Mouse (Mus musculus) liver, postnatal 0 days (tissue): ENCODE data around the gene Pcp4l1. TPM values are rescaled to one million over a fixed set of nuclear protein-coding genes. Genes with fewer than 3 reads are reported as not detected.
A peak's percentile ranks its signal among the peaks of the same experiment; 100 is the strongest.
"Not testable (repeated sequence)": the region's sequence is repeated elsewhere in the genome, so short reads cannot be mapped to it uniquely, and the experiment has no call there.

Experiments
- ATAC-seq: fragments of 200-750 bp; cut with Nextera tagmentation; 2 replicates; pipeline ENCODE4 v1.8.0; 2017; ENCODE audit warnings: mild to moderate bottlenecking, moderate library complexity
- DNase-seq: peaks from one replicate; pipeline ENCODE4 v3.0.0-alpha.2; 2016
- H3K27ac ChIP-seq: fragments of 300-500 bp; sonication (generic); 2 replicates; pipeline ENCODE4 v1.5.1; 2014; ENCODE audit warnings: antibody characterized with exemption, moderate library complexity, mild to moderate bottlenecking, low read depth
- H3K27me3 ChIP-seq: fragments of 300-500 bp; sonication (generic); 2 replicates; pipeline ENCODE4 v1.6.1; 2014; ENCODE audit warnings: low read length, control low read depth, mixed read lengths; ENCODE audit not compliant: insufficient read depth
- H3K36me3 ChIP-seq: fragments of 300-500 bp; sonication (generic); replicated peaks from 2 replicates; pipeline ENCODE4 v1.6.1; 2014; ENCODE audit warnings: mild to moderate bottlenecking, control low read depth, low read length, moderate library complexity, mixed read lengths; ENCODE audit not compliant: insufficient read depth
- H3K4me1 ChIP-seq: fragments of 300-500 bp; sonication (generic); 2 replicates; pipeline ENCODE4 v1.6.1; 2014; ENCODE audit warnings: antibody characterized with exemption, mild to moderate bottlenecking, control low read depth; ENCODE audit not compliant: insufficient read depth
- H3K4me2 ChIP-seq: fragments of 300-500 bp; sonication (generic); 2 replicates; pipeline ENCODE4 v1.6.1; 2014; ENCODE audit warnings: low read depth, mild to moderate bottlenecking, low read length, moderate library complexity, mixed read lengths
- H3K4me3 ChIP-seq: fragments of 300-500 bp; sonication (generic); 2 replicates; pipeline ENCODE4 v1.5.1; 2014; ENCODE audit warnings: low read depth, low read length
- H3K9ac ChIP-seq: fragments of 300-500 bp; sonication (generic); replicated peaks from 2 replicates; pipeline ENCODE4 v1.6.1; 2014; ENCODE audit warnings: mild to moderate bottlenecking, moderate library complexity
- H3K9me3 ChIP-seq: fragments of 300-500 bp; sonication (generic); 2 replicates; pipeline ENCODE4 v1.6.1; 2016; ENCODE audit warnings: mild to moderate bottlenecking, control low read depth, low read length, mixed read lengths
- CTCF ChIP-seq: sonication (generic); IDR thresholded peaks from 2 replicates; pipeline ENCODE4 v1.5.1; 2016; ENCODE audit warnings: antibody characterized with exemption, low read depth
- EP300 ChIP-seq: IDR thresholded peaks from 2 replicates; pipeline ENCODE4 v1.6.1; 2016; ENCODE audit warnings: antibody characterized with exemption, low read depth, mild to moderate bottlenecking
- WGBS: fragments of 180-500 bp; shearing (Covaris S2); extraction: QIAGEN DNeasy Blood & Tissue Kit; methylation state at CpG from one replicate; pipeline ENCODE4 v1.1.7; 2014; ENCODE audit not compliant: insufficient replicate concordance; 5-methylcytosine and 5-hydroxymethylcytosine counted together
- polyA plus RNA-seq: library from polyadenylated mRNA; unstranded; fragments of >200 nt; fragmentation: Nextera tagmentation; extraction: Ambion mirVana; gene quantifications from 2 replicates; pipeline ENCODE4 v1.2.1, GENCODE M21; 2015

Gene Pcp4l1
- polyA plus RNA-seq, 1 experiment from 2014 or later = 8.2 TPM

GRCm38 (mm10) chr1:171159485-171159975 is 36.5 kb downstream of the Pcp4l1 start:
- H3K9ac ChIP-seq = peak overlapping the region; percentile 0; the same call in 1 of the 2 replicates
- H3K4me3 ChIP-seq = 0 out of 2 replicates have a peak overlapping the region, but pooled peaks have one; percentile 4
- H3K36me3 ChIP-seq = no peaks in the 10 kb centered on the region
- H3K9me3 ChIP-seq = no peaks in the 10 kb centered on the region
- no peaks in the 10 kb centered on the region for H3K27me3 ChIP-seq
- DNase-seq (peak; percentile 36), ATAC-seq (peak; percentile 58)
- TF ChIP-seq EP300 (no peak), CTCF (peak; percentile 51)
- no peak overlapping the region for H3K27ac ChIP-seq
- 7% methylated on average over 15 of the region's 15 CpGs for WGBS
- peak overlapping the region; percentile 65 for H3K4me2 ChIP-seq
- peaks cover 13% of the 10 kb centered on the region for H3K4me1 ChIP-seq

- H3K36me3 ChIP-seq = no peaks in the 10 kb centered on the region
- H3K27ac ChIP-seq = no peak overlapping the region
- TF ChIP-seq CTCF (no peak), EP300 (no peak)
- H3K27me3 ChIP-seq = no peaks in the 10 kb centered on the region
- no peak overlapping the region for H3K4me2 ChIP-seq
- ATAC-seq = no peak
- no peaks in the 10 kb centered on the region for H3K9me3 ChIP-seq
- H3K4me3 ChIP-seq = no peak overlapping the region
- no peak for DNase-seq
- H3K4me1 ChIP-seq = peaks cover 13% of the 10 kb centered on the region
- no peak overlapping the region for H3K9ac ChIP-seq
These were observed 38.1 kb downstream of the Pcp4l1 start for GRCm38 (mm10) chr1:171157965-171158364.

- Histone ChIP-seq H3K9me3 (no peaks in the 10 kb centered on the region), H3K27me3 (no peaks in the 10 kb centered on the region), H3K27ac (no peak overlapping the region), H3K9ac (no peak overlapping the region), H3K4me1 (peaks cover 16% of the 10 kb centered on the region), H3K36me3 (no peaks in the 10 kb centered on the region), H3K4me2 (no peak overlapping the region), H3K4me3 (no peak overlapping the region)
- WGBS = 62% methylated on average over 3 of the region's 3 CpGs
- ATAC-seq (no peak), DNase-seq (no peak)
- no peak for TF ChIP-seq EP300
- no peak for TF ChIP-seq CTCF
These were observed 39.4 kb downstream of the Pcp4l1 start for GRCm38 (mm10) chr1:171156644-171157043.

GRCm38 (mm10) chr1:171151966-171152365 is 44.1 kb downstream of the Pcp4l1 start:
- no peaks in the 10 kb centered on the region for H3K9me3 ChIP-seq
- peaks cover 23% of the 10 kb centered on the region for H3K4me1 ChIP-seq
- H3K4me3 ChIP-seq = no peak overlapping the region
- H3K9ac ChIP-seq = no peak overlapping the region
- H3K27ac ChIP-seq = no peak overlapping the region
- no peak for TF ChIP-seq CTCF
- TF ChIP-seq EP300 = no peak
- H3K27me3 ChIP-seq = no peaks in the 10 kb centered on the region
- H3K36me3 ChIP-seq = no peaks in the 10 kb centered on the region
- DNase-seq = peak; percentile 53
- H3K4me2 ChIP-seq = no peak overlapping the region
- WGBS = 74% methylated on average over 4 of the region's 4 CpGs
- ATAC-seq = no peak

GRCm38 (mm10) chr1:171150838-171151391 is 45.2 kb downstream of the Pcp4l1 start:
- H3K4me2 ChIP-seq = peak overlapping the region; percentile 77
- no peaks in the 10 kb centered on the region for H3K9me3 ChIP-seq
- ATAC-seq (peak; percentile 12; the same call in 1 of the 2 replicates), DNase-seq (no peak)
- WGBS = 12% methylated on average over 18 of the region's 18 CpGs
- H3K4me1 ChIP-seq = peaks cover 21% of the 10 kb centered on the region
- no peaks in the 10 kb centered on the region for H3K27me3 ChIP-seq
- H3K27ac ChIP-seq = peak overlapping the region; percentile 82
- H3K36me3 ChIP-seq = no peaks in the 10 kb centered on the region
- H3K9ac ChIP-seq = peak overlapping the region; percentile 87
- TF ChIP-seq CTCF (no peak), EP300 (no peak)
- H3K4me3 ChIP-seq = peak overlapping the region; percentile 71

GRCm38 (mm10) chr1:171149974-171150760 is 45.9 kb downstream of the Pcp4l1 start, which contains the start of the genes Sdhc and Mpz:
TSS of gene Sdhc (minus strand) at chr1:171150603.
TSS of gene Mpz (plus strand) at chr1:171150711.
- Histone ChIP-seq H3K4me2 (peak within 1 kb of the TSS; percentile 77), H3K4me3 (peak within 1 kb of the TSS; percentile 71), H3K4me1 (peaks cover 21% of the 10 kb centered on the region), H3K27ac (peak within 1 kb of the TSS; percentile 82), H3K9me3 (no peaks in the 10 kb centered on the region), H3K36me3 (no peaks in the 10 kb centered on the region), H3K9ac (peak within 1 kb of the TSS; percentile 87), H3K27me3 (no peaks in the 10 kb centered on the region)
- ATAC-seq (peak; percentile 99), DNase-seq (peak; percentile 98)
- peak; percentile 64 for TF ChIP-seq EP300
- TF ChIP-seq CTCF = no peak
- under 1% methylated on average over 34 of the region's 34 CpGs for WGBS

GRCm38 (mm10) chr1:171142981-171143380 is 53.1 kb downstream of the Pcp4l1 start:
- WGBS = 83% methylated on average over 9 of the region's 11 CpGs
- 0 out of 2 replicates have a peak, but pooled peaks have one; percentile 12 for ATAC-seq
- DNase-seq = not testable (repeated sequence)

GRCm38 (mm10) chr1:171137486-171138155 is 58.4 kb downstream of the Pcp4l1 start:
- H3K27me3 ChIP-seq, H3K4me1 ChIP-seq, H3K4me2 ChIP-seq, H3K27ac ChIP-seq, ATAC-seq, H3K4me3 ChIP-seq, H3K9ac ChIP-seq, DNase-seq, H3K9me3 ChIP-seq: not testable (repeated sequence)
- 92% methylated on average over 8 of the region's 8 CpGs for WGBS
- H3K36me3 ChIP-seq = peaks cover 56% of the 10 kb centered on the region

More at GRCm38 (mm10) chr1:171142981-171143380, 53.1 kb downstream of the Pcp4l1 start:
- H3K9me3 ChIP-seq, H3K27ac ChIP-seq, H3K4me1 ChIP-seq, H3K4me2 ChIP-seq, H3K4me3 ChIP-seq, H3K9ac ChIP-seq, H3K27me3 ChIP-seq: not testable (repeated sequence)
- H3K36me3 ChIP-seq = peaks cover 38% of the 10 kb centered on the region
